Mouse (Mus musculus) ovary, adult 10 weeks (tissue): Measurements from ENCODE around the gene Papss2. TPM values are rescaled to one million over a fixed set of nuclear protein-coding genes. Genes with fewer than 3 reads are reported as not detected.

Experiments used
- polyA plus RNA-seq: library from polyadenylated mRNA; stranded (reverse); fragments of 350-450 nt; fragmentation: Illumina TruSeq; extraction: RNeasy Lipid Tissue Mini Kit (QIAGEN cat#74804); gene quantifications from one replicate; pipeline ENCODE4 v1.2.3, GENCODE M21; 2014

Papss2 gene
- polyA plus RNA-seq: 162 TPM

DNA sequence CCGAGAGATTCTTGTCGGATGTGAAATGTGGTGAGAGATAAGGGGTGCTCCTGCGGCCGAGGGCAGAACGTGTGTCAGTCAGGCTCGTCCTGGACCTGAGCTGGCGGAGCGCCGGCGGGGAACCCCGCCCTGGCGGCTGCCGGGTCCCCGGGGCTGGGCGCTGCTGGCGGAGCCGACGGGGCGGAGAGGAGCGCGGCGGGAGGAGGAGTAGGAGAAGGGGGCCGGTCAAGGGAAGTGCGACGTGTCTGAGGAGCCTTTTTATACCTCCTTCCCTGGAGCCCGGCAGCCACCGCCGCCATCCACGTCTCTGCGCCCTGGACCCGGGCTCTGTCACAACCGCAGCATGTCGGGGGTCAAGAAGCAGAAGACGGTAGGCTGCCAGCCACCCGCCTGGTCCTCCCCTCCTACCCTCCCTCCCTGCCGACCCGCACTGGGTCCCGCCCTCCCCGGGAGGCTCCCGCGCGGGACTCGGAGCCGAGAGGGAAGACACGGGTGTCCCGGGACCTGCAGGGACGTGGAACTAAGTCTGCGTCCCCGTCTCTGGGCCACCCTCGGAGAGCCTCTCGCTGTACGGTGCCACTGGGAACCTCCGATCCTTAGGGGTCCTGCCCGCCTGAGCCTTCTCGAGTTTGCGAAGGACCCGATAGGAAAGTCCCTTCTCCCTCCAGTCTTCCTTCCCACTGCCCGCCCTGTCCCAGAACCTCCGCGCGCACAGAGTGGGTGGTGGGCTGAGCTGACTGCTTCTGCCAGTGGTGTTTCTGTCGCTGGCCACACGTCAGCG, at the start of gene Papss2:
Gene Papss2 (plus strand): TSS at position 285 of the 781 bp plus-strand sequence.

Other genes with a start within 250 kb of the Papss2 start
- gene Sgms1, start 206.1 kb upstream of the Papss2 start, polyA plus RNA-seq: 117 TPM
- gene Rpl9-ps6, start 129.2 kb upstream of the Papss2 start, polyA plus RNA-seq: 24.8 TPM
- 65.6 TPM for gene Minpp1, start 110.0 kb upstream of the Papss2 start, polyA plus RNA-seq
- 338 TPM for gene Atad1, start 144.0 kb downstream of the Papss2 start, polyA plus RNA-seq
- gene Pten, start 161.7 kb downstream of the Papss2 start, polyA plus RNA-seq: 274 TPM